Mouse (Mus musculus) lung, adult 2 months (tissue): Measurements from ENCODE around the gene Plcl2.

Source experiments
- CTCF ChIP-seq: fragments of 200-500 bp; IDR thresholded peaks from 2 replicates; pipeline ENCODE4 v1.5.1; 2011; ENCODE audit warnings: mild to moderate bottlenecking, low read length, control low read depth; ENCODE audit not compliant: insufficient read depth
- POLR2A ChIP-seq: fragments of 200-500 bp; IDR thresholded peaks from 2 replicates; pipeline ENCODE4 v1.6.1; 2011; ENCODE audit warnings: low read depth, mild to moderate bottlenecking, control low read depth, low read length, borderline replicate concordance; ENCODE audit errors: extremely low read depth

DNA sequence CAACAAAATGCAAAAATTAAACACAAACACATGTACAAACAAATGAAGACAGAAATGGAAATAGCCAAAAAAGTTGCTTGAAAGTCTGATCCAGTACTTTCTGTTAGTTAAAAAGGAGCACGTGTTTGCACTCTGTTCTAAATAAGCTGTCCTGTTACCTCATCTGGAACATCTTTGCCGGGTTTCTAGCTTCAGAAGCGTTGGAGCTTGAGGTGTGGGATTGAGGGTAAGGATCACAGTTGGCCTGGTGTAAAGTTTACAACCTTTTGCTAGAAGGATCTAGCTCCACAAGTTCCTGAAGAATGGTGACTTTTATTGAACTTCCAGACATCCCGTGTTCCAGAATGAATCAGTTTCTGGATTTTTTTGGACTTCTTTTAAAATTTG lies 49.0 kb downstream of the Plcl2 start:
- no peak for TF ChIP-seq CTCF
- TF ChIP-seq POLR2A: no peak
